Mouse (Mus musculus) CH12.LX (cell line): ENCODE measurements around the gene Asphd2. TPM values are rescaled to one million over a fixed set of nuclear protein-coding genes. Genes with fewer than 3 reads are reported as not detected.

Experiments
- DNase-seq: peaks from one replicate; pipeline ENCODE4 v3.0.0-alpha.2; 2013; ENCODE audit errors: extremely low read depth
- H3K27ac ChIP-seq: 2 replicates; pipeline ENCODE4 v1.5.1; 2012; ENCODE audit warnings: low read depth, mild to moderate bottlenecking, control low read depth, moderate library complexity; ENCODE audit not compliant: insufficient read depth
- H3K27me3 ChIP-seq: replicated peaks from 2 replicates; pipeline ENCODE3; 2012; ENCODE audit warnings: inconsistent platforms
- H3K36me3 ChIP-seq, 2 experiments: replicated peaks in 1 of 2; 2 replicates each; pipeline versions ENCODE3 to v1.6.1; 2012; ENCODE audit warnings: inconsistent platforms in 1 of 2, low read length in 1 of 2, mild to moderate bottlenecking in 1 of 2, mixed read lengths in 1 of 2, moderate library complexity in 1 of 2; ENCODE audit not compliant: control insufficient read depth in 1 of 2, insufficient read depth in 1 of 2
- H3K4me1 ChIP-seq, 2 experiments: 2 replicates each; pipeline ENCODE4 v1.6.1; 2012; ENCODE audit warnings: inconsistent platforms in 1 of 2, moderate library complexity in 1 of 2; ENCODE audit not compliant: insufficient read depth in 2 of 2, control insufficient read depth in 1 of 2
- H3K4me2 ChIP-seq: 2 replicates; pipeline ENCODE4 v1.6.1; 2012; ENCODE audit warnings: low read depth, mild to moderate bottlenecking, control low read depth; ENCODE audit not compliant: poor library complexity, insufficient read depth, severe bottlenecking
- H3K4me3 ChIP-seq, 3 experiments: fragments of 150-350 bp in 1 of 3; sonication (generic) in 1 of 3; replicated peaks in 1 of 3; 2 replicates each; pipeline versions ENCODE3 to v1.5.1; 2011 to 2012; ENCODE audit warnings: low read depth in 2 of 3, low read length in 2 of 3, mild to moderate bottlenecking in 2 of 3, moderate library complexity in 2 of 3, control low read depth in 1 of 3, improper control_type of control experiment in 1 of 3, inconsistent platforms in 1 of 3, mixed read lengths in 1 of 3; ENCODE audit not compliant: poor library complexity in 1 of 3
- H3K79me2 ChIP-seq: replicated peaks from 2 replicates; pipeline ENCODE4 v1.6.1; 2012; ENCODE audit warnings: mild to moderate bottlenecking, moderate library complexity; ENCODE audit not compliant: control insufficient read depth, poor library complexity, insufficient read depth, severe bottlenecking; ENCODE audit errors: extremely low read depth
- H3K9ac ChIP-seq: 2 replicates; pipeline ENCODE4 v1.6.1; 2012; ENCODE audit warnings: low read depth, mild to moderate bottlenecking, control low read depth, moderate library complexity; ENCODE audit not compliant: insufficient read depth
- H3K9me3 ChIP-seq: replicated peaks from 2 replicates; pipeline ENCODE3; 2012; ENCODE audit warnings: low read length, inconsistent platforms, mixed read lengths
- CHD2 ChIP-seq: IDR thresholded peaks from 2 replicates; pipeline ENCODE4 v1.6.1; 2011; ENCODE audit warnings: low read length, improper control_type of control experiment
- CTCF ChIP-seq, 2 experiments: IDR thresholded peaks in 1 of 2; conservative IDR thresholded peaks in 1 of 2; 2 replicates each; pipeline ENCODE4 v1.5.1; 2011 to 2012; ENCODE audit warnings: low read depth in 2 of 2, low read length in 2 of 2, improper control_type of control experiment in 1 of 2, inconsistent platforms in 1 of 2, mild to moderate bottlenecking in 1 of 2, moderate library complexity in 1 of 2
- ELF1 ChIP-seq: IDR thresholded peaks from 2 replicates; pipeline ENCODE4 v1.6.1; 2014; ENCODE audit warnings: low read depth, mild to moderate bottlenecking, inconsistent platforms, low read length, improper control_type of control experiment
- EP300 ChIP-seq: IDR thresholded peaks from 2 replicates; pipeline ENCODE4 v1.6.1; 2011; ENCODE audit warnings: low read length, improper control_type of control experiment
- JUND ChIP-seq: conservative IDR thresholded peaks from 2 replicates; pipeline ENCODE4 v1.6.1; 2011; ENCODE audit warnings: low read depth, low read length, improper control_type of control experiment
- KAT2A ChIP-seq: IDR thresholded peaks from 2 replicates; pipeline ENCODE4 v1.6.1; 2012; ENCODE audit warnings: low read length, improper control_type of control experiment, inconsistent platforms; ENCODE audit not compliant: insufficient replicate concordance
- MAFK ChIP-seq: IDR thresholded peaks from 2 replicates; pipeline ENCODE4 v1.6.1; 2011; ENCODE audit warnings: low read length, improper control_type of control experiment; ENCODE audit not compliant: insufficient replicate concordance
- MYC ChIP-seq: IDR thresholded peaks from 2 replicates; pipeline ENCODE4 v1.6.1; 2011; ENCODE audit warnings: low read depth, mild to moderate bottlenecking, improper control_type of control experiment, low read length
- PAX5 ChIP-seq: IDR thresholded peaks from 2 replicates; pipeline ENCODE4 v1.6.1; 2012; ENCODE audit warnings: low read length, inconsistent platforms, mixed read lengths
- POLR2A ChIP-seq: IDR thresholded peaks from 2 replicates; pipeline ENCODE4 v1.6.1; 2011; ENCODE audit warnings: low read depth, mild to moderate bottlenecking, improper control_type of control experiment, low read length
- POLR2AphosphoS2 ChIP-seq: IDR thresholded peaks from 2 replicates; pipeline ENCODE4 v1.6.1; 2011; ENCODE audit warnings: low read depth, low read length, improper control_type of control experiment
- RAD21 ChIP-seq: IDR thresholded peaks from 2 replicates; pipeline ENCODE4 v1.6.1; 2011; ENCODE audit warnings: low read depth, mild to moderate bottlenecking, low read length, improper control_type of control experiment, moderate library complexity
- SIN3A ChIP-seq: IDR thresholded peaks from 2 replicates; pipeline ENCODE4 v1.6.1; 2012; ENCODE audit warnings: low read length, improper control_type of control experiment, inconsistent platforms
- SMC3 ChIP-seq: IDR thresholded peaks from 2 replicates; pipeline ENCODE4 v1.6.1; 2011; ENCODE audit warnings: low read depth, low read length, improper control_type of control experiment
- TBP ChIP-seq: conservative IDR thresholded peaks from 2 replicates; pipeline ENCODE4 v1.6.1; 2011; ENCODE audit warnings: low read depth, low read length, improper control_type of control experiment
- TCF12 ChIP-seq: IDR thresholded peaks from 2 replicates; pipeline ENCODE4 v1.6.1; 2014; ENCODE audit warnings: low read depth, mild to moderate bottlenecking, inconsistent platforms, low read length, improper control_type of control experiment
- UBTF ChIP-seq: IDR thresholded peaks from 2 replicates; pipeline ENCODE4 v1.6.1; 2012; ENCODE audit warnings: low read depth, mild to moderate bottlenecking, inconsistent platforms, low read length, improper control_type of control experiment, moderate library complexity
- USF1 ChIP-seq: IDR thresholded peaks from 2 replicates; pipeline ENCODE4 v1.6.1; 2014; ENCODE audit warnings: low read depth, mild to moderate bottlenecking, inconsistent platforms, low read length, improper control_type of control experiment
- ZKSCAN1 ChIP-seq: IDR thresholded peaks from 2 replicates; pipeline ENCODE4 v1.6.1; 2012; ENCODE audit warnings: low read depth, inconsistent platforms, low read length, improper control_type of control experiment, borderline replicate concordance
- dilution Hi-C: fragments of 300-500 bp; cut with MboI; formaldehyde crosslinking; loops from 2 replicates; pipeline ENCODE4 v1.14.3; 2020; ENCODE audit warnings: low sequenced_read_pairs; ENCODE audit not compliant: extremely low pct_unique_long_range_greater_than_20kb, extremely low pct_ligation_motif_present
- in situ Hi-C: fragments of 300-500 bp; cut with MboI; formaldehyde crosslinking; loops from 3 replicates; pipeline ENCODE4 v1.14.3; 2019; ENCODE audit warnings: low sequenced_read_pairs, low pct_ligation_motif_present, low pct_unique_long_range_greater_than_20kb, mixed read lengths
- polyA plus RNA-seq: library from polyadenylated mRNA; unstranded; fragments of >175 nt; gene quantifications from 2 replicates; pipeline ENCODE4 v1.2.1, GENCODE M21; 2012; ENCODE audit warnings: low read depth; ENCODE audit not compliant: insufficient read length
- total RNA-seq, 2 experiments: library from RNA; depleted of rRNA; stranded (reverse); fragments of 300-350 nt in 1 of 2; fragments of >200 nt in 1 of 2; gene quantifications; 2 replicates each; pipeline ENCODE4 v1.2.3; 2012 to 2014

Gene Asphd2
- total RNA-seq (2012; rRNA removed) (not detected in 2 replicates), total RNA-seq (2014; rRNA removed) (not detected in 2 replicates), polyA plus RNA-seq (not detected in 2 replicates)

- Histone ChIP-seq H3K9ac (no peak within 1 kb of the TSS), H3K4me3 (no peak within 1 kb of the TSS), H3K79me2 (no peaks in the 10 kb centered on the region), H3K4me2 (no peak within 1 kb of the TSS), H3K36me3 (no peaks in the 10 kb centered on the region), H3K27ac (no peak within 1 kb of the TSS), H3K27me3 (peaks cover 40% of the 10 kb centered on the region), H3K9me3 (peaks cover 2% of the 10 kb centered on the region), H3K4me1 (no peaks in the 10 kb centered on the region)
- no peak for DNase-seq
- TF ChIP-seq MYC: no peak
- TF ChIP-seq POLR2AphosphoS2: no peak
- no peak for TF ChIP-seq EP300
- in situ Hi-C loops: no loop called here
- dilution Hi-C loops: no loop called here
These were observed at the start of gene Asphd2 for GRCm38 (mm10) chr5:112394779-112395443. TSS of gene Asphd2 (minus strand) at chr5:112394866.

GRCm38 (mm10) chr5:112438535-112438934 is 43.9 kb upstream of the Asphd2 start:
- H3K79me2 ChIP-seq: no peaks in the 10 kb centered on the region
- TF ChIP-seq SIN3A: no peak
- no peak for TF ChIP-seq TBP
- TF ChIP-seq UBTF: no peak
- no peak for TF ChIP-seq MYC
- TF ChIP-seq PAX5: no peak
- TF ChIP-seq MAFK: no peak
- TF ChIP-seq TCF12: no peak
- TF ChIP-seq USF1: no peak
- no peak for TF ChIP-seq CHD2
- TF ChIP-seq ZKSCAN1: no peak
- no peak for TF ChIP-seq JUND
- H3K9me3 ChIP-seq: no peaks in the 10 kb centered on the region
- in situ Hi-C loops (loop anchor here (10.0 kb wide), 1 partner anchor 616 kb away; no protein-coding TSS in a partner anchor), dilution Hi-C loops (no loop called here)
- DNase-seq: no peak
- no peak overlapping the region for H3K9ac ChIP-seq
- H3K36me3 ChIP-seq: no peaks in the 10 kb centered on the region
- H3K4me1 ChIP-seq: no peaks in the 10 kb centered on the region
- no peak overlapping the region for H3K4me3 ChIP-seq
- H3K27me3 ChIP-seq: peaks cover 16% of the 10 kb centered on the region
- H3K4me2 ChIP-seq: no peak overlapping the region
- no peak overlapping the region for H3K27ac ChIP-seq

GRCm38 (mm10) chr5:112433004-112433403 is 38.3 kb upstream of the Asphd2 start:
- H3K4me3 ChIP-seq: no peak overlapping the region
- H3K4me1 ChIP-seq: no peaks in the 10 kb centered on the region
- in situ Hi-C loops: loop anchor here (10.0 kb wide), 1 partner anchor 622 kb away; no protein-coding TSS in a partner anchor
- no peak overlapping the region for H3K4me2 ChIP-seq
- H3K79me2 ChIP-seq: no peaks in the 10 kb centered on the region
- dilution Hi-C loops: no loop called here
- TF ChIP-seq RAD21 (peak; percentile 66), POLR2A (no peak), SMC3 (peak; percentile 36; the same call in 1 of the 2 replicates), KAT2A (no peak), CTCF (conservative IDR thresholded peaks at IDR 0.05 in 1 of 2, IDR thresholded peaks at IDR 0.05 in 1 of 2; ENCODE audit: low read depth in 2 of 2, low read length in 2 of 2) (peak; percentile 63 to 83), ELF1 (no peak)
- H3K9me3 ChIP-seq: no peaks in the 10 kb centered on the region
- H3K27me3 ChIP-seq: peaks cover 37% of the 10 kb centered on the region
- H3K27ac ChIP-seq: no peak overlapping the region
- peak; percentile 51 for DNase-seq
- H3K36me3 ChIP-seq: no peaks in the 10 kb centered on the region
- no peak overlapping the region for H3K9ac ChIP-seq
